Mouse (Mus musculus): ENCODE measurements around the gene Zbtb16.

GRCm38 (mm10) chr9:48655525-48656169 is 180.4 kb downstream of the Zbtb16 start:
- TF ChIP-seq CTCF (IDR thresholded peaks at IDR 0.05; ENCODE audit: low read depth, low read length) (no peak), GATA1 (IDR thresholded peaks at IDR 0.05; ENCODE audit: borderline replicate concordance, low read length) (no peak), TAL1 (conservative IDR thresholded peaks at IDR 0.05; ENCODE audit: low read depth, low read length) (no peak), GATA2 (IDR thresholded peaks at IDR 0.05; ENCODE audit: borderline replicate concordance, low read depth, low read length) (no peak), POLR2AphosphoS5 (IDR thresholded peaks at IDR 0.05; ENCODE audit: insufficient replicate concordance, low read depth, low read length) (no peak)
